Mouse (Mus musculus) bone marrow, adult 2 months (tissue): ENCODE measurements at regions not wholly inside any gene's neighbourhood (a gene's known extent, or its start where the extent isn't known, plus 50 kb on each side); places are given as distances from the start of the nearest gene placed in this dataset.

Experiments
- CTCF ChIP-seq: fragments of 200-500 bp; IDR thresholded peaks from 2 replicates; pipeline ENCODE4 v1.5.1; 2011; ENCODE audit warnings: low read length, control low read depth; ENCODE audit not compliant: control insufficient read depth, insufficient read depth
- POLR2A ChIP-seq: fragments of 200-500 bp; IDR thresholded peaks from 2 replicates; pipeline ENCODE4 v1.6.1; 2011; ENCODE audit warnings: low read depth, mild to moderate bottlenecking, control low read depth, low read length, borderline replicate concordance; ENCODE audit not compliant: control insufficient read depth

DNA sequence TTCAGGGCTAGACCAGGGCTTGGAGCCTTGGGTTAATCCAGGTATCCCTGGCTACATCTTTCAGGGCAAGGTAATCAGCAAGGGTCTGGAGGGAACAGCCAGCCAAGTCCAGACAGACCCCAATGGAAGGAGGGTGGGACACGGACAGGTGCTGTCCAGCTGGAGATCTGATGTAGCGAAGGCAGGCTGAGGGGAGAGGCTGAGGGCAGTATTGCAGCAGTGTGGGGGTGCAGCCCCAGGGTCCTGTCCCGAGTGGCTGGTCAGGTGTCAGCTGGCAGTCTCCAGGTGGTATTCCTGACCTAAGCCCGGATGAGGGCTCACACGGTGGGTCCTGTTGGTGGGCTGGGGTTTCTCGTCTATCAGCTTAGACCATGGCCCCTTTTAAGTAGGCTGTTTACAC lies 245.7 kb downstream of the Etnk1 start:
- no peak for TF ChIP-seq CTCF
- TF ChIP-seq POLR2A: no peak
